Mouse (Mus musculus) splenic B cell, adult 2 months (primary cell): Measurements from ENCODE around the gene Miga1.

Experiments used
- DNase-seq: peaks from one replicate; pipeline ENCODE4 v3.0.0-alpha.2; 2011; ENCODE audit warnings: low read depth, low spot score
- H3K27me3 ChIP-seq: 2 replicates; pipeline ENCODE4 v1.6.1; 2012; ENCODE audit warnings: mild to moderate bottlenecking, low read length, moderate library complexity, mixed read lengths; ENCODE audit not compliant: control insufficient read depth, poor library complexity, insufficient read depth, severe bottlenecking
- H3K36me3 ChIP-seq: 2 replicates; pipeline ENCODE4 v1.6.1; 2012; ENCODE audit warnings: mild to moderate bottlenecking, low read length, moderate library complexity, mixed read lengths; ENCODE audit not compliant: control insufficient read depth, poor library complexity, insufficient read depth, severe bottlenecking

The Miga1 gene

DNA sequence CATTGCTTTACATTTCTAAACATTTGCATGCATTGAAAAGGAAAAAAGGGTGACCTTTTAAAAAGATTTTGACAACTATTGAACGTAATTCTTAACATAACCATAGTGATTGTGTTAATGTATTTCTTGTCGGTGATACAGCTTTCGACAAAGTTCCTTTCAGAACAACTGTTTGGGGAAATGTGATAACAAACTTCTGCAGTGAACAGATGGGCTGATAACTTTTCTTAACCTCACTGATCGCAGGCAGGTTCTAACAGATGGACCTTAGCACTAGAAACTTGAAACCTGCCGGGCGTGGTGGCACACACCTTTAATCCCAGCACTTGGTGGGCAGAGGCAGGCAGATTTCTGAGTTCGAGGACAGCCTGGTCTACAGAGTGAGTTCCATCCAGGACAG lies 111.4 kb downstream of the Miga1 start:
- peaks cover 22% of the 10 kb centered on the region for H3K36me3 ChIP-seq
- no peaks in the 10 kb centered on the region for H3K27me3 ChIP-seq
- DNase-seq = no peak

DNA sequence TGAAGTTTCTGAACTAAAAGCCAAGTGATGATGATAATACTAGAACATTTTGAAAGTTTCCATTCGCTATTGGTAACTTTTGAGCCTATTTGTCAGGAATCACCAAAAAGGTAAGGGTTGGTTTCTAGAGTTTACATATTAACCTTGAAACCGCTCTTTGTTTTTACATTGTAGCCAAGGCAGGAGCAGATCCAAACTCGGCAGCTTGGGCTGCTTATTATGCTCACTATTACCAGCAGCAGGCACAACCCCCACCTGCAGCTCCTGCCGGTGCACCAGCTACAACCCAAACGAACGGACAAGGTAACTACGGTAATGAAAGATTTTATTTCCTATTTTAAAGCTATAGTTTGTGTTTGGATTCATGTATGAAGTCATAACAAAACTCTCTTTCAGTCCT lies 114.3 kb downstream of the Miga1 start:
- DNase-seq = no peak
- peaks cover 31% of the 10 kb centered on the region for H3K36me3 ChIP-seq
- no peaks in the 10 kb centered on the region for H3K27me3 ChIP-seq

DNA sequence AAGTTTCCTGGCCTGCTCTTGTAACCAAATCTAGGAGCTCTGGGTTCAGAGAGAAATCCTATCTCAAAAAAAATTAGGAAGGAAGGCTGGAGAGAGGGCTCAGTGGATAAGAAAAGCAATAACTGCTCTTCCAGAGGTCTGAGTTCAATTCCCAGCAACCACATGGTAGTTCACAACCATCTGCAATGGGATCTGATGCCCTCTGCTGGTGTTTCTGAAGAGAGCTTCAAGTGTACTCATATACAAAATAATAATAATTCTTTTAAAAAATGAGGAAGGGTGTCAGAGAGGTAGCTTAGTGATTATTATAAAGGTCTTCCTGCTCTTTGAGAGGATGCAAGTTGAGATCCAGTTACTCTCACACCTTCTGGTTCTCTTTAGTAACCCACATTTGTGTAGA lies 115.3 kb downstream of the Miga1 start:
- DNase-seq = peak; percentile 16
- no peaks in the 10 kb centered on the region for H3K27me3 ChIP-seq
- H3K36me3 ChIP-seq = peaks cover 33% of the 10 kb centered on the region
